Mouse (Mus musculus): Measurements from ENCODE around the gene Olfr1368.

GRCm38 (mm10) chr13:21181996-21182395 lies 36.3 kb upstream of the Olfr1368 start:
- TF ChIP-seq POLR2A (IDR thresholded peaks at IDR 0.05; ENCODE audit: low read depth, low read length) (no peak), CTCF (IDR thresholded peaks at IDR 0.05; ENCODE audit: extremely low read depth, insufficient read length, insufficient replicate concordance, low read depth, low read length) (no peak)

Measured in small intestine, adult 2 months (tissue).